Mouse (Mus musculus): ENCODE data around the gene Adcy2. TPM values are rescaled to one million over a fixed set of nuclear protein-coding genes. Genes with fewer than 3 reads are reported as not detected.

Gene Adcy2
- polyA plus RNA-seq, 1 experiment = 13.1 TPM

DNA sequence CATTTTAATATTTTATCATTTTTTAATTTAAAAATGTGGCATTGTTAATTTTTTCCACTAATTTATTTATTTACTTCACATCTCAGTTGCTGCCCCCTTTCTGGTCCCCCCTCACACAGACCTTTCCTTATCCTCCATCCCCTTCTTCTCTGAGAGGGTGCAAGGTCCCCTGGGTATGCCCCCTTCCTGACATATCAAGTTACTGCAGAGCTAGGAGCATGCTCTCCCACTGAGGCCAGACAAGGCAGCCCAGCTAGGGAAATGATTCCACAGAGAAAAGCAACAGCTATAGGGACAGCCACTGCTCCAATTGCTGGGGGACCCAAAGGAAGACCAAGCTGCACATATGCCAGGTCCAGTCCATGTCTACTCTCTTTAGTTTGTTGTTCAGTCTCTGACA, 163.2 kb downstream of the Adcy2 start:
- TF ChIP-seq CTCF (IDR thresholded peaks at IDR 0.05; ENCODE audit: borderline replicate concordance, insufficient read depth, low read length) = no peak
- no peak for TF ChIP-seq POLR2A (IDR thresholded peaks at IDR 0.05; ENCODE audit: low read depth, low read length)

DNA sequence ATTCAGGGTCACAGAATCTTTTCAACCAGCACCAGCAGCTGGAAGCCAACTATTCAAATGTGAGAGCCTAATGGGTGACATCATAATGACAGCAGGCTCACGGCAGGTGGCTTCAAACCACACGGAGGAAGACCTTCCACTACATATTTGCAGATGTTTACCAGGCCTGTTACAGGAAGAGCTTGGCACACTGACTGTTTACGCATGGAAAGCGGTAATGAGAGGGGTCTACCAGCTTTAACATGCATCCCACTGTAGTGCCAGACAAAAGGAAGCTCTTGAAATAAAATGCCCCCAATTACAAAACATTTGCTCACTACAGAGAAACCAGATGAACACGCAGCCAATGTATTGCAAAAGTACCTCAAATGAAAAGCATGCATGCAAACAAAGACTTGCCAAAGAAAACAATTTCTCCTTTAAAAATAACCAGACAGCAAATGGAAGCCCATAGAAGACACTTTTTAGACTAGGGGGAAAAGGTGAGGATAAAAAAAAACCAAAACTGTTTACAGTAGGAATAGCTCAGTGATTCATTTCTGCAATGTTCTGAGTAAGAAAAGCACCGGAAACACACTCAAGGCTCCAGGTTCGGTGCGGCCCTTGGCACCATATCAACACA, 163.8 kb downstream of the Adcy2 start:
- TF ChIP-seq POLR2A (IDR thresholded peaks at IDR 0.05; ENCODE audit: low read depth, low read length) (no peak), CTCF (IDR thresholded peaks at IDR 0.05; ENCODE audit: borderline replicate concordance, insufficient read depth, low read length) (no peak)
- H3K27ac ChIP-seq (ENCODE audit: insufficient read depth, low read length) = no peak overlapping the region
- 0 out of 2 replicates have a peak, but pooled peaks cover 4% of the 10 kb centered on the region for H3K4me1 ChIP-seq (ENCODE audit: control insufficient read depth, insufficient read depth, low read length)
- H3K4me3 ChIP-seq (ENCODE audit: insufficient read depth, low read length) = no peak overlapping the region

More for the DNA sequence above, 163.2 kb downstream of the Adcy2 start:
- Histone ChIP-seq H3K4me1 (ENCODE audit: control insufficient read depth, insufficient read depth, low read length) (0 out of 2 replicates have a peak, but pooled peaks cover 4% of the 10 kb centered on the region), H3K4me3 (ENCODE audit: insufficient read depth, low read length) (no peak overlapping the region), H3K27ac (ENCODE audit: insufficient read depth, low read length) (no peak overlapping the region)

- Histone ChIP-seq H3K4me1 (ENCODE audit: control insufficient read depth, insufficient read depth, low read length) (0 out of 2 replicates have a peak, but pooled peaks cover 4% of the 10 kb centered on the region), H3K4me3 (ENCODE audit: insufficient read depth, low read length) (no peak overlapping the region), H3K27ac (ENCODE audit: insufficient read depth, low read length) (no peak overlapping the region)
- TF ChIP-seq CTCF (IDR thresholded peaks at IDR 0.05; ENCODE audit: borderline replicate concordance, insufficient read depth, low read length) = no peak
- no peak for TF ChIP-seq POLR2A (IDR thresholded peaks at IDR 0.05; ENCODE audit: low read depth, low read length)
These were observed 167.2 kb downstream of the Adcy2 start for GRCm38 (mm10) chr13:68832141-68832540.

DNA sequence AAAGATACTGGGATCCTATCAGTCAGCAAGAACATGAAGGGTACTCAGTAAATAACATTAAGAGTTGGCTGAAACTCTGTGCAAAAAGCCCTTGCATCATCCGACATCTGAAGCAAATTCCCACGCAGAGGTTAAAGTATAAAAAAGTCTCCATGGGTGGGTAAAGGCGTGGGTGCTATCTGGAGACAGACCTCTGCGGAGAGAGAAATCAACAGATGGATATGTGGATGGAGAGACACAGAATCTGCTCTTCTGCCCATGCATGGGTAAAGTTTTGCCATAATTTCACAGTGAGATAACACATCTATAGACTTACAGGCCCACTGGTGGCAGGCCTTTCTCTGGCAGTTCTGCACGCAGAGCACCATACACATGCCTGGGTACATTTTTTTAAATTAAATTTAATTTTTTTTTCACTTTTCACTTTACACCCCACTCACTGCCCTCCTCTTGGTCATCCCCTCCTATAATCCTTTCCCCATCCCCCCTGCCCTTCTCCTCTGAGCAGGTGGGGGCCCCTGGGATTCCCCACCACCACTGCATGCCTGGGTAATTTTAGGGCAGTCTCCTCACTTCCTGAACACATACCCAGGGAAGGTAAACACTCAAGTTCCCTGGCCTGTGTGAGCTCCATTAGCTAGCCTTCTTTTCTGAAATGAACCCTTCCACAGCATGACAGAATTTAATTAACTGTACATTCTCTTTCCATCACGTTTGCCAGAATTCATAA, 169.1 kb downstream of the Adcy2 start:
- Histone ChIP-seq H3K27ac (ENCODE audit: insufficient read depth, low read length) (no peak overlapping the region), H3K4me3 (ENCODE audit: insufficient read depth, low read length) (no peak overlapping the region), H3K4me1 (ENCODE audit: control insufficient read depth, insufficient read depth, low read length) (no peaks in the 10 kb centered on the region)
- TF ChIP-seq CTCF (IDR thresholded peaks at IDR 0.05; ENCODE audit: borderline replicate concordance, insufficient read depth, low read length) (no peak), POLR2A (IDR thresholded peaks at IDR 0.05; ENCODE audit: low read depth, low read length) (no peak)

DNA sequence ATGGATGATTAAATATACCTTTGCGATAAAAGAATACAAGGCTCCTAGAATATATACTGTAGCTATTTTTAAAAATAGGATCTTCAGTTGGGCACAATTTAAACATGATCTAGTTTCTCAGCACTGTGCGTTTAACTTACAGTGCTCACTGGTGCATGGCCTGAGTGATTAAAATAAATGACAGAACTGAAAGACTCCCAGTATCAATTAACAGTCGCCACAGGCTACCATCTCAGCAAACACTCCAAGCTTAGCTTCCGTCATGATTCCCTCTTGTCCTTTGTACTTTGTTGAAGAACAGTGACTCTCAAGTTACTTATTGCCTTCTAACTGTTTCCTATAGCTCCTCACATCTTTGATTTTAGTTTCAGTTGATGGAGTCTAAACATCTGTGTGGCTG, 170.9 kb downstream of the Adcy2 start:
- H3K4me1 ChIP-seq (ENCODE audit: control insufficient read depth, insufficient read depth, low read length) = no peaks in the 10 kb centered on the region
- no peak overlapping the region for H3K4me3 ChIP-seq (ENCODE audit: insufficient read depth, low read length)
- TF ChIP-seq CTCF (IDR thresholded peaks at IDR 0.05; ENCODE audit: borderline replicate concordance, insufficient read depth, low read length) (no peak), POLR2A (IDR thresholded peaks at IDR 0.05; ENCODE audit: low read depth, low read length) (no peak)
- no peak overlapping the region for H3K27ac ChIP-seq (ENCODE audit: insufficient read depth, low read length)

DNA sequence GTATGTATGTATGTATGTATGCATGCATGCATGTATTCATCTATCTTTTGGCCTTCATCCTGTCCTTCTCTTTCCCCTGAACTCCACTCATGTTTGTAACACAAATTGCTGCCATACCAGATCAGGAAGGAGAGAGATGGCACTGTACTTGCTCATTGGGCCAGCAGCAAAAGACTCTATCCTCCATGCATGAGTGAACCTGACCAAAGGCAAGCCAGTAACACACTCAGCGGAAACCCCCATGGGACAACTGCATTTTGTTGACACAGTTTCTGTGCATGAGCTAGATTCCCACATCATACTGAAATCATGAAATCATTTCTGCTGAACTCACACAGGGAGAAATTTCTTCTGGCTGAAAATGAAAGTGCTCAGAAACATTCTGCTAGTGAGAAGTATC, 172.9 kb downstream of the Adcy2 start:
- Histone ChIP-seq H3K27ac (ENCODE audit: insufficient read depth, low read length) (no peak overlapping the region), H3K4me3 (ENCODE audit: insufficient read depth, low read length) (no peak overlapping the region), H3K4me1 (ENCODE audit: control insufficient read depth, insufficient read depth, low read length) (no peaks in the 10 kb centered on the region)
- TF ChIP-seq POLR2A (IDR thresholded peaks at IDR 0.05; ENCODE audit: low read depth, low read length) (no peak), CTCF (IDR thresholded peaks at IDR 0.05; ENCODE audit: borderline replicate concordance, insufficient read depth, low read length) (no peak)

- H3K4me3 ChIP-seq (ENCODE audit: insufficient read depth, low read length) = no peak overlapping the region
- no peaks in the 10 kb centered on the region; the same call in 1 of the 2 replicates for H3K4me1 ChIP-seq (ENCODE audit: control insufficient read depth, insufficient read depth, low read length)
- no peak overlapping the region for H3K27ac ChIP-seq (ENCODE audit: insufficient read depth, low read length)
- no peak for TF ChIP-seq POLR2A (IDR thresholded peaks at IDR 0.05; ENCODE audit: low read depth, low read length)
- no peak for TF ChIP-seq CTCF (IDR thresholded peaks at IDR 0.05; ENCODE audit: borderline replicate concordance, insufficient read depth, low read length)
These were observed 178.3 kb downstream of the Adcy2 start for GRCm38 (mm10) chr13:68820858-68821579.

DNA sequence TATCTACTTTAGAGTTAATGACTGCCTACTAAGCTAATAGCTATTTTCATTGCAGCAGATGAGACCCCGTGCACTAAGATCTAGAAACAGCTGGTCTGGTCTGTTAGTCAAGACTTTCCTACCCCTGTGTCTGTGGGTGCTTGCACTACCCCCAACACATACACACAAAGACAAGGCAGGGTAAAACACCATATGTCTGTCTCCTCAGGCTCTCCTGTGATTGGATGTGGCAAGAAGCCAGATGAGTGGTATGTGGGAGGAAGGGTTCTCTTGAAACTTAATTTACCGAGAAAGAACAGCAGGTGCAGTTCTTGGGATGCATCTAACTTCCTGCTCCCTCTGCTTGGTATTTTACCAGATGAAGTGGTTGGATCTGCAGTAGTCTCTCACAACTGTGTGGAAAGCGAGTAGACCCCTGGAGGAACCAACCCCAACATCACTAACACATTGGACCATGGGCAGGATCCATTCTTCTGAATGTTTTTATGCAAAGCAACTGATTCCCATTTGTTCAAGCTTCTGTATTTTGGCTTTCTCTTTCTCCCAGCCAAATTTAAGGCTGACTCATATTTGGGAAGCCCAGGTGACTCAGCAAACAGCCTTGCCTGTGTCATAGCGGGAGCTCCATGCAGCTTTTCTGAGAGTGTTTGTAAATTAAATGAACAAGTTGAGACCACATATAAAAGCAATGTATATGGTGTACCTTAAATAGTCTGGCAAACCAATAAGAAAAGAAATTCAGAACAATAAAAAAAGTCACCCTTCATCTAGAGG, 183.4 kb downstream of the Adcy2 start:
- Histone ChIP-seq H3K4me3 (ENCODE audit: insufficient read depth, low read length) (no peak overlapping the region), H3K27ac (ENCODE audit: insufficient read depth, low read length) (no peak overlapping the region)
- TF ChIP-seq CTCF (IDR thresholded peaks at IDR 0.05; ENCODE audit: borderline replicate concordance, insufficient read depth, low read length) (no peak), POLR2A (IDR thresholded peaks at IDR 0.05; ENCODE audit: low read depth, low read length) (no peak)

DNA sequence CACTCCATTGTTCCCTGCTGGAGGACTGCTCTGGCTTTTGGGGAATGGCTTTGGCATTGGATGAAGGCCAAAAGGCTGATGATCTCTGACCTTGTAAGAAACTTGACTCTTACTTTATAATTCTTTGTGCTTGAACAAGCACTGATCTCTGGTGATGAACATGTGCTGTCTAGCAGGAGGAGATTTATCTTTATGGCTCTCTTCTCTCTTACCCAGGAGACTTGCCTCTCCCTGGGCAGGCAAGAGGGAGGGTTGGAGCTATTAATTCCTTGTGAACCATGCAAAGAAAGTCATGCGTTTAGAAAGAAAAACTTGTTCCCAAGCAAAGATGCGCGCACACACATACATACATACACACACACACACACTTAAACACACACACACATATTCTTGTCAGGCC, 188.2 kb downstream of the Adcy2 start:
- no peak for TF ChIP-seq CTCF (IDR thresholded peaks at IDR 0.05; ENCODE audit: borderline replicate concordance, insufficient read depth, low read length)
- TF ChIP-seq POLR2A (IDR thresholded peaks at IDR 0.05; ENCODE audit: low read depth, low read length) = no peak
- peaks cover 4% of the 10 kb centered on the region; the same call in 1 of the 2 replicates for H3K4me1 ChIP-seq (ENCODE audit: control insufficient read depth, insufficient read depth, low read length)
- no peak overlapping the region for H3K4me3 ChIP-seq (ENCODE audit: insufficient read depth, low read length)
- H3K27ac ChIP-seq (ENCODE audit: insufficient read depth, low read length) = no peak overlapping the region

More for the DNA sequence above, 183.4 kb downstream of the Adcy2 start:
- H3K4me1 ChIP-seq (ENCODE audit: control insufficient read depth, insufficient read depth, low read length) = peaks cover 4% of the 10 kb centered on the region; the same call in 1 of the 2 replicates
